Mouse (Mus musculus): ENCODE measurements around the gene Slc25a26. TPM values are rescaled to one million over a fixed set of nuclear protein-coding genes. Genes with fewer than 3 reads are reported as not detected.
"Not testable (repeated sequence)": the region's sequence is repeated elsewhere in the genome, so short reads cannot be mapped to it uniquely, and the experiment has no call there.

Slc25a26 gene
- total RNA-seq, 2 experiments from 2014 or later = 14.0 to 16.1 TPM

GRCm38 (mm10) chr6:94550298-94550697 lies 50.2 kb downstream of the Slc25a26 start:
- DNase-seq (ENCODE audit: low spot score in 2 of 2) = no peak

- no peak for DNase-seq (ENCODE audit: low spot score in 2 of 2)
Observed at GRCm38 (mm10) chr6:94550851-94551250, 50.7 kb downstream of the Slc25a26 start.

DNA sequence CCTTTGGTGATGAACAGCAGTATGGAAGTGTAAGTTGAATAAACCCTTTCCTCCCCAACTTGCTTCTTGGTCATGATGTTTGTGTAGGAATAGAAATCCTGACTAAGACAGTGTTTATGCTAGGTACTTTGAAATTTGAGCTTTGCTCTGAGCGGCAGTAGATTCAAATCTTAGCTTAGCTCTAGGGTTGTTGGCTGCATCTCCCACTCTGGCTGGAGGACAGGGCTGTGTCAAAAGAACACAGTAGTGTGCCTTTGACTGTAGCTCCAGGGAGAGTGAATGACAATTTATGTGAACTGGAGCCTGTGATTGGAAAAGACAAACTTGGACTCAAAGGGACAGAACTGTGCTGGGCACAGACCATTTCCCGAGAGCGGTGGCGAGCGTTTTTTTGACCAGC lies 53.0 kb downstream of the Slc25a26 start:
- peak in 1 of 2 experiments; percentile 32 for DNase-seq (ENCODE audit: low spot score in 2 of 2)

DNA sequence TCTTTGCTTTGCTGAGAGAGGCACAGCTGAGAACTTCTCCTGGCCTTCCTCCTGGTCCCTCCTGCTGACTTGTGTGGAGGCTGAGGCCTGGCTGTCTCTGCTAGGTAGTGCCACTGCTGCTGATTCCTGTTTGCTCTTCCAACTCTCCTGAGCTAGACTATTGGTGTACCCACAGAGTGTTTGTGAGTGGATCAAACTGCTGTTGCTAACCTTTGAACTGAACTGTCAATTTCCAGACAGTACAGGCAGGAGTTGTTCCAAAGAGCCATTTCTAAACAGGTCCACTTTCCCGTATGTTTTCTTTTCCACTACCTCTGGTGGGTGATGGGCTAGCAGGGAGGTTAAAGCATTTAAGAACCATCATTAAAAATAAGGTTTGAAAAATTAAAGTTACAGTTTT lies 58.5 kb downstream of the Slc25a26 start:
- not testable (repeated sequence) for DNase-seq (ENCODE audit: low spot score in 2 of 2)

GRCm38 (mm10) chr6:94560896-94561295 lies 60.8 kb downstream of the Slc25a26 start:
- no peak for DNase-seq (ENCODE audit: low spot score in 2 of 2)

DNA sequence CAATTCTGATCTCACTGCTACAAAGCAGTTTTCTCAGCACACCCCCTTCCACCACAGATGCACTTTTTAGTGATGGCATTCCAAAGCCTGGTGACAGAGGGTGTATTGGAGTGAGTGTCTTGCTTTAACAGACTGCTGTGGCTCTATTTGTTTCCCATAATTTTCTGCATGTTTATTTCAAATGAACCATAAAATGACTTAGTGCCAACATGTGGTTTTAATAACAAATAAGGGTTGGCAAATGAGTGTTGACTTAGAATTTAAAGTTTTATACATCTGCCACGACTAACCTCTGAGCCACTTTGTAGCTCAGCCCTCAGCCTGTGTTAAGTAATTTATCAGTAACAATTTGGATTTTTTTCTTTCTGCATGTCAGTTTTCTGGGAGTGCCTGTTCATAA lies 61.2 kb downstream of the Slc25a26 start:
- no peak for DNase-seq (ENCODE audit: low spot score in 2 of 2)

GRCm38 (mm10) chr6:94563203-94563940 lies 63.2 kb downstream of the Slc25a26 start:
- no peak for DNase-seq (ENCODE audit: low spot score in 2 of 2)

DNA sequence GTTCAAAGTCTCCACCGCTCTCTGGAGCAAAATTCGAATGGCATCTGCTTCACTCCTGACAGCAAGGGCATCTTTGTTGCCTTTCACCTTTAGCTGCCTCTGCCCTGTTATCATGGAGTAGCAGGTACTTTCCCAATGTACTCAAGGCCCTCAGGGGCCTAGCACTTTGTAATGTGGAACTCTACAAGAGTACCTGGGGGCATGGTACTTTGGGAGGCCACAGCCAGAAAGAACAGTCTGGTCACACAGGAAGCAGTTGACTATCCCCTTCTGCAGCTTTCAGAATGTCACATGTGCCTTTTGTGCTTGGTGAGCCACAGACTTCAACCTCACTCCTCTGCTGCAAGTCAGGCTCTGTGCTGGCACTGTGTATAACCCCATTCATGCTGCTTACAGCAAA lies 65.6 kb downstream of the Slc25a26 start:
- DNase-seq (ENCODE audit: low spot score in 2 of 2) = no peak

- DNase-seq (ENCODE audit: low spot score in 2 of 2) = no peak
Observed at GRCm38 (mm10) chr6:94568040-94568439, 67.9 kb downstream of the Slc25a26 start.

DNA sequence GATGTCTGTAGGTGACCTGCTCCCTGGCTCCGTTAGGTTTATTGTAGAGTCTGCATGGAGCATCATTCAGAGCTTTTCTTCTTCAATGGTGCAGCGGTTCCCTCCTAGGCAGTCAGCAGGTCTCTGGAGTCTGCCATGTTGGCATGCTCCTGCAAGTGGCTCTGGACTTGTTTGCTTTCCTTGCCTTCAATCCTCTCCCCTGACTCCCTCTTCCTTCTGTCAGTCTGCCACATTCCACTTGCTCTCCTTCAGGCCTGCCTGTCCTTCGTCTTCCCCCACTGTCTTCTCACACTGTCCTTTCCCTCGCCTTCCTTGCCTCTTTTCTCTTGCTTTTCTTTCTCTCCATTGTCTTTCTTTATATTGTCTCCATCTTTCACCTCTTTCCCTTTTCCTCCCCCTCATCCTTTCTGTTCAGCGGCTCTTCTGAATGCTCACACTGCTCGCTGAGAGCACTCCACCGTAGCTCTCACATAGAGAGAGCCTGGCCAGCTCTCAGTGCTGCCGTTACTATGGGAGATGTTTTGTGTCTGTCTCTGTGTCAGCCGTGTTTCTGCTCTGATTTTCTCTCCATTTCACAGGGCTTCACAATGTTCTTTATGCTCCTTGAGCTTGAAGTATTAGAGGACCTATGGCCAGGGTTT lies 75.5 kb downstream of the Slc25a26 start:
- no peak for DNase-seq (ENCODE audit: low spot score in 2 of 2)

- peak in 1 of 2 experiments; percentile 34 for DNase-seq (ENCODE audit: low spot score in 2 of 2)
Observed at GRCm38 (mm10) chr6:94577991-94578390, 77.9 kb downstream of the Slc25a26 start.

DNA sequence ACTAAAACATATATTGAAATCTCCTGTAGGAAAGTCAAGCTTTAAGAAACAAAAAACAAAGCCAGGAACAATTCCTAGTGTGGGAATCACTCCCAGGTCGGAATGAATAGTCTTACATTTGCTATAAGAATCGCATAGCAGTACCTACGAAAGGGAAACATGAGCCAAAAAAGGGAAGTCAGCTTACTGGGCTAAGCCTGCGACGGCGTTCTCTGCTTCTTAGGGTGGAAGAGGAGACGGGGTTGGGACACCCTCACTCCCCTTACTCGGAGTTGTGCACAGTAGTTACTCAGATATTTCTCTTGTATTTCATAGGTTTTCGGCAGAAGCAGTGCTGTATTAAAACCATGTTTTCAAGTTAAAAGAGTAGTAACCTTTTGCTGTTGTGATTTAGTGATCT lies 81.9 kb downstream of the Slc25a26 start:
- DNase-seq (ENCODE audit: low spot score in 2 of 2) = no peak

GRCm38 (mm10) chr6:94584147-94584695 lies 84.1 kb downstream of the Slc25a26 start:
- DNase-seq (ENCODE audit: low spot score in 2 of 2) = peak in 1 of 2 experiments; percentile 5

- no peak for DNase-seq (ENCODE audit: low spot score in 2 of 2)
Observed at GRCm38 (mm10) chr6:94584976-94585375, 84.8 kb downstream of the Slc25a26 start.

- DNase-seq (ENCODE audit: low spot score in 2 of 2) = no peak
Observed at GRCm38 (mm10) chr6:94588365-94588764, 88.2 kb downstream of the Slc25a26 start.

GRCm38 (mm10) chr6:94592243-94592642 lies 92.1 kb downstream of the Slc25a26 start:
- DNase-seq (ENCODE audit: low spot score in 2 of 2) = no peak

GRCm38 (mm10) chr6:94592710-94593109 lies 92.6 kb downstream of the Slc25a26 start:
- no peak for DNase-seq (ENCODE audit: low spot score in 2 of 2)

- DNase-seq (ENCODE audit: low spot score in 2 of 2) = no peak
Observed at GRCm38 (mm10) chr6:94594096-94594665, 94.0 kb downstream of the Slc25a26 start.

- DNase-seq (ENCODE audit: low spot score in 2 of 2) = no peak
Observed at GRCm38 (mm10) chr6:94594711-94595110, 94.6 kb downstream of the Slc25a26 start.

DNA sequence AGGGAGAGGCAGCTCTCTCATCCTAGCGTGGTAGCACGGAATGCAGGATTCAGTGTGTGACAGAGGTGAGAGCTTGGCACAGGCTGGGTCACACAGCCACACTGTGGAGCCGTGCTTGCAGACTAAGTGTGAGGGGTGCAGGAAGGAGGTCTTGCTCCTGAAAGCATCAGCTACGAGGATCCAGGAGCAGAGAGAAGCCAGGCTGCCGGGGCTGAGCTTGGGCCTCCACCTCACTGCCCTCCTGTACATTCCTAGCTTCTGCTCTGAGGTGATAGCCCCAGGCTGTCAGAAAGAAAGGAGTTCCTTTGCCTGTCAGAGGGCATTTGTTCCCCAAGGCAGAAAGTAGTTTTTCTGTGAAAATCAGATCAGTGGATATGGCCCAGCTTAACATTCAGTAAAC lies 95.1 kb downstream of the Slc25a26 start:
- no peak for DNase-seq (ENCODE audit: low spot score in 2 of 2)

GRCm38 (mm10) chr6:94596051-94596760 lies 96.1 kb downstream of the Slc25a26 start:
- DNase-seq (ENCODE audit: low spot score in 2 of 2) = no peak

Data from layer of hippocampus, postnatal 14 days (tissue).